Mouse (Mus musculus): ENCODE measurements at regions not wholly inside any gene's neighbourhood (a gene's known extent, or its start where the extent isn't known, plus 50 kb on each side); places are given as distances from the start of the nearest gene placed in this dataset.

GRCm38 (mm10) chr5:106789136-106789535 is 92.0 kb upstream of the Zfp644 start:
- no peak for DNase-seq (ENCODE audit: low spot score)

- no peak for DNase-seq (ENCODE audit: low spot score)
These were observed 88.0 kb upstream of the Zfp644 start for GRCm38 (mm10) chr5:106785065-106785464.

GRCm38 (mm10) chr5:106783864-106784609 is 87.0 kb upstream of the Zfp644 start:
- no peak for DNase-seq (ENCODE audit: low spot score)

GRCm38 (mm10) chr5:106780749-106781148 is 83.7 kb upstream of the Zfp644 start:
- no peak for DNase-seq (ENCODE audit: low spot score)

- DNase-seq (ENCODE audit: low spot score), result no peak
These were observed 81.2 kb upstream of the Zfp644 start for GRCm38 (mm10) chr5:106778176-106778781.

GRCm38 (mm10) chr5:106775010-106775693 is 78.1 kb upstream of the Zfp644 start:
- no peak for DNase-seq (ENCODE audit: low spot score)

- no peak for DNase-seq (ENCODE audit: low spot score)
These were observed 76.3 kb upstream of the Zfp644 start for GRCm38 (mm10) chr5:106773201-106773934.

GRCm38 (mm10) chr5:106771029-106771428 is 73.9 kb upstream of the Zfp644 start:
- no peak for DNase-seq (ENCODE audit: low spot score)

- no peak for DNase-seq (ENCODE audit: low spot score)
These were observed 68.2 kb upstream of the Zfp644 start for GRCm38 (mm10) chr5:106765335-106765734.

- DNase-seq (ENCODE audit: low spot score), result no peak
These were observed 66.2 kb upstream of the Zfp644 start for GRCm38 (mm10) chr5:106763283-106763682.

GRCm38 (mm10) chr5:106758036-106758435 is 60.9 kb upstream of the Zfp644 start:
- no peak for DNase-seq (ENCODE audit: low spot score)

GRCm38 (mm10) chr5:106757436-106757835 is 60.3 kb upstream of the Zfp644 start:
- no peak for DNase-seq (ENCODE audit: low spot score)

- peak; percentile 50 for DNase-seq (ENCODE audit: low spot score)
These were observed 59.9 kb upstream of the Zfp644 start for GRCm38 (mm10) chr5:106756937-106757371.

GRCm38 (mm10) chr5:106753289-106753688 is 56.2 kb upstream of the Zfp644 start:
- DNase-seq (ENCODE audit: low spot score), result no peak

GRCm38 (mm10) chr5:106750168-106750567 is 53.1 kb upstream of the Zfp644 start:
- DNase-seq (ENCODE audit: low spot score), result no peak

GRCm38 (mm10) chr5:106748527-106749138 is 51.5 kb upstream of the Zfp644 start:
- DNase-seq (ENCODE audit: low spot score), result no peak
